8 mouse cellular contexts compared by ENCODE assay signal in the genomic region with DNA sequence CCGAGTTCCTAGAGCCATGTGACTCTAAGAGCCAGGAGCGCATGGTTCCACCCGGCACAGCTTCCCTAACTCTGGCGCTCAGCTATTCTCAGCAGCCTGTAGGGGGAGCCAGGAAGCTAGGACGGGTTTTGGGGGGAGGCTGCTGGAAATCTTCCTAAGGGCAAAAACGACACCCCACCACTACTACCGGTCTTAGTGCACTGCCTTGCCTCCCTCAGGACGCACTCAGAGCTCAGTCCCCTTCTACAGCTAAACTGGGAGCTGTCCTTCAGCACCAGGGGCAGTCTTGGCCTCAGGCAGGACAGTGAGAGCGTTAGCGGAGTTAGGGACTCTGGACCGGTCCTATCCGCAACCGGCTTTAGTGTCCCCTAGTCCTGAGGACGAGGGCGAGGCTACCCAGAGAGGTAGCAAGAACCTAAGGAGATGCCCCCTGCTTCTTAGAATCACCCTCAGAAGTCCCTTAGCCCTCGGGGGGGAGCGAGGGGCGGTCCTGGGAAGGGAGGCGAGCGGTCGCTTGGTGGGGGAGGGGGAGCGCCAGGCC. TPM values are rescaled to one million over a fixed set of nuclear protein-coding genes. Genes with fewer than 3 reads are reported as not detected.
DNase-seq lines count a peak whose midpoint lies in the region; ATAC-seq and TF ChIP-seq lines count a peak whose summit lies in the region.

No protein-coding gene starts in this region.

- peaks cover 46% of the 10 kb centered on the region for H3K27me3 ChIP-seq in heart, embryonic 11.5 days (ENCODE audit: control insufficient read depth, insufficient read depth, low read length)
- H3K27me3 ChIP-seq in liver, adult 2 months (ENCODE audit: control insufficient read depth, insufficient read depth, low read length), result peaks cover 7% of the 10 kb centered on the region; the same call in 1 of the 2 replicates

- peak; percentile 57; the same call in 1 of the 2 replicates for ATAC-seq in heart, embryonic 11.5 days (replicated peaks; ENCODE audit: insufficient number of reproducible peaks, low FRiP score, low TSS enrichment)

- no peak overlapping the region for H3K27ac ChIP-seq in heart, embryonic 11.5 days (ENCODE audit: low read depth, low read length)
- H3K27ac ChIP-seq in liver, adult 2 months (replicated peaks; ENCODE audit: insufficient read depth, low read depth, low read length), result no peak overlapping the region

- no peak for TF ChIP-seq POLR2A in liver, adult 2 months (IDR thresholded peaks at IDR 0.05; ENCODE audit: extremely low read depth, insufficient read depth, low read length)

- H3K36me3 ChIP-seq in heart, embryonic 11.5 days (ENCODE audit: control insufficient read depth, insufficient read depth, low read length), result no peaks in the 10 kb centered on the region
- H3K36me3 ChIP-seq in liver, adult 2 months (ENCODE audit: control insufficient read depth, insufficient read depth, low read length), result no peaks in the 10 kb centered on the region

- peak overlapping the region; percentile 74 for H3K4me2 ChIP-seq in heart, embryonic 11.5 days

- peak overlapping the region; percentile 50 for H3K4me3 ChIP-seq in heart, embryonic 11.5 days (ENCODE audit: low read depth, low read length)
- H3K4me3 ChIP-seq in liver, adult 2 months (ENCODE audit: insufficient read depth, low read depth, low read length), result peak overlapping the region; percentile 35; the same call in 1 of the 2 replicates

- no peaks in the 10 kb centered on the region for H3K79me2 ChIP-seq in liver, adult 2 months (ENCODE audit: control insufficient read depth, insufficient read depth, low read length)

- 16% methylated on average over 22 of the region's 22 CpGs for WGBS in heart, embryonic 11.5 days (ENCODE audit: insufficient replicate concordance)
- 2% methylated on average over 22 of the region's 22 CpGs for WGBS in liver, adult 2 months

- H3K4me1 ChIP-seq in heart, embryonic 11.5 days (ENCODE audit: control insufficient read depth, insufficient read depth, low read length), result no peaks in the 10 kb centered on the region
- H3K4me1 ChIP-seq in liver, adult 2 months (ENCODE audit: control insufficient read depth, insufficient read depth, low read length), result no peaks in the 10 kb centered on the region

- DNase-seq in thymus, postnatal 0 days (ENCODE audit: low spot score), result peak; percentile 9
- no peak for DNase-seq in thymus, postnatal 25 days
- peak; percentile 85 for DNase-seq in embryo, embryonic 10.5 days (ENCODE audit: low spot score)
- DNase-seq in kidney, adult 9 months, result peak; percentile 60
- DNase-seq in liver, adult 2 months (ENCODE audit: extremely low read depth, low read depth, low spot score), result peak; percentile 72
- DNase-seq in neural tube, embryonic 10.5 days (ENCODE audit: extremely low spot score, low spot score), result peak; percentile 74
- peak; percentile 10 to 28 for DNase-seq in urinary bladder, postnatal 36 days (ENCODE audit: low spot score in 2 of 2)

- TF ChIP-seq CTCF in liver, adult 2 months (IDR thresholded peaks at IDR 0.05; ENCODE audit: low read depth, low read length), result no peak

- no peak overlapping the region for H3K9ac ChIP-seq in heart, embryonic 11.5 days (ENCODE audit: low read depth, low read length)
- H3K9ac ChIP-seq in liver, adult 2 months (ENCODE audit: low read depth, low read length), result no peak overlapping the region

- no peaks in the 10 kb centered on the region for H3K9me3 ChIP-seq in heart, embryonic 11.5 days (replicated peaks; ENCODE audit: control insufficient read depth, low read length)

RNA-seq across cellular contexts. Expression of a gene that starts 1.4 kb away (rescaled TPM):
- polyA plus RNA-seq in thymus, postnatal 0 days (2015; fragmentation: Nextera tagmentation; extraction: Ambion mirVana), result not detected in 2 replicates
- polyA plus RNA-seq in heart, embryonic 11.5 days (2014; fragmentation: Nextera tagmentation; extraction: Ambion mirVana), result 0.11 TPM in 1 of 2 replicates, not detected in the other
- not detected in 2 replicates for total RNA-seq in liver, adult 2 months (2014; rRNA removed)
- polyA plus RNA-seq in liver, adult 2 months (2012; rRNA removed), result not detected in 2 replicates
